Mouse (Mus musculus) neural tube, embryonic 10.5 days (tissue): Measurements from ENCODE around the gene Sost.

Experiments
- DNase-seq: peaks from one replicate; pipeline ENCODE4 v3.0.0-alpha.2; 2017; ENCODE audit warnings: low spot score; ENCODE audit errors: extremely low spot score

The Sost gene

DNA sequence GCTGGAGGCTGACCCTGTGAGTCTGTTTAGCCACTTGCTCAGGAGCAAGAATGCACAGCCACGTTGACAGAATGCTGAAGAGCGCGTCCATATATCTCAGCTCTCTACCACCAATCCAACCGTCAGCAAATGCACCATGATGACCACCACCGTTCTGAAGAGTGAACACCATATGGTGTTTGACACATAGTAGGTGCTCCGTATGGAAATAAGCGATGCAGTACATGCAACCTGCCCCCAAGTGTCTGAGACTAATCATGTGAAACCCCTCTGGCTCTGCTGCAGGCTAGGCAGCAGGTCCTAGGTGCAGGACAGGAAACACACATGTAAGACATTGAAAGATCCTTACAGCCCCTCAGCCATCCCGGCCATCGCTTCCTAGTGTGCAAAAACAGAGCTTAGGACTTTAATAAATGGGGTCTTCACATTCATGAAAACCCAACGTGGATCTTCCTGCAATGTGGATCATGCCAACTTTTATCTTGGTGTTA, 16.7 kb upstream of the Sost start:
- no peak for DNase-seq

DNA sequence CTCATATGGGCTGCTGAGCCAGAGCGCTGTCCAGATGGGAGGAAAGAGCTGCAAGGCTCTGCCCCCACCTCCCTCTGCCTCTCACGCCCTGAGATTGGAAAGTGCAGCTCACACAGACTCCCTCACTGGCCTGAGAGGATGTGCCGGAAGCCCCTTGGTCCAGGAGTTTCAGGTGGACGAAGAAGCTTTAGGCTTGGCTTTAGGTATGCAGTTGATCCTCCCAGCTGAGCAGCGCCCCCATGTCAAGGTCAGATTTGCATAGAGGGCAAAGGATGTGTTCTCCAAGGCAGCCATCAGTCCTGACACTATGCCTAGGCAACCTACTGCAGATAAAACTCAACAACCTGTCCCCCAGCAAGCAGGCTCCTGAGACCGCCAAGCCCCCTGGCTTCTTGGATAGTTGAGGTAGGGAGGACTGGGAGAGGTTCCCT, 16.2 kb upstream of the Sost start:
- no peak for DNase-seq

DNA sequence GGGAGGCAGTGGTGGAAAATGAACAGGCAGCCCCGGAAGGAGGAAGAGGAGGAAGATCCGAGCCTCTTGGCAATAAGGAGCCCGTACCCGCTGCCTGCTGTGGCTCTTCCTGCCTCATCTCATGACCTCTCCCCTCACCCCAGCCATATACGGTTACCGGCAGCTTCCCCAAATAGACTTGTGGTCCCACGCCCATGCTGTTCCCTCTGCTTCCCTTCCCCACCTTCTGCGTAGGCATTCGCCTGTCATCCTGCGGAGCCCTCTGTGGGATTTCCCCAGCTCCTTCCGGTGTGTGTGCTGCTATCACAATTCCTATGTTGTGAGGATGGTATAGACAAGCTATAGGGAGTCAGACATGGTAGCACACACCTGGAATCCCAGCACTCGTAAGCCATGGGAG, 15.0 kb upstream of the Sost start:
- no peak for DNase-seq

DNA sequence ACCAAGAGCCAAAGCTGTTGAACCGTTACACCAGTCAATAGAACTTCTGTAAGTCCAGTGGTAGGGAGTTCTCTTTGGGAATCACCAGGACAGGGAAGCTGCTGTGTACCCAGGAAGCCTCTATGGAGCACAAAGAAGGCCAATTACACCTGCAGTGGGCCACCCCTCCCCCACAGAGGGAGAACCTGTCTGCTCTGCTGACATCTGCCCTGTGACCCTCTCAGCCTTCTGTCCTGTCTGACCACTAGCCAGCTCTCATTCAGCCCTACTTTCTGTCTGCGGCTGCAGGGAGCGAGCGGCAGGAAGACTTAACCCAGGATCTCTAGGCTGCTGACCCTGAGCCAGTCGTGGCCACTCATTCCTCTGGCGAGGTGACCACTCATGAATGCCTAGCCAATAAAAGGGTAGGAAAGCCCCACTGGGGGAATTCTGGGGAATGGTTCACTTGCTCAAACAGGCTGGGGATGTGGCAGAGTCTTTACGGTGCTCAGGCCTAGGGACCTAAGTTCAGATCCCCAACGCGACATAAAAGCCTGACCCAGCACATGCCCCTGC, 13.9 kb upstream of the Sost start:
- no peak for DNase-seq

DNA sequence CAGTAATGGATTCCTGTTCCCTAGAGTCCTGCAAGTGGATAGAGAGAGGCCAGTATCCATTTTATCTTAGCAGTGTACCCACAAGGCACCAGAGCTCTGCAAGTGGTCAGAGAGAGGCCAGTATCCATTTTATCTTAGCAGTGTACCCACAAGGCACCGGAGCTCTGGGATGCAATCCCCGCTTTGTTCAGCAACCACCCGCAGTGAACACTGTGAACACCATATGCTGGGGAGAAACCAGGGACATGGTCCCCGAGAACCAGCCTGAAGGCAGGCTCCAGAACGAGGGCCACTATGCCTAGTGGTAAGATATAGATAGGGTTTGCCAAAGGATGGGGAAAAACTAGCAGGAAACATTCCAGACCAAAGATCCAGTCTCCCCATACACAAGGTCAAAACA, 12.3 kb upstream of the Sost start:
- no peak for DNase-seq

DNA sequence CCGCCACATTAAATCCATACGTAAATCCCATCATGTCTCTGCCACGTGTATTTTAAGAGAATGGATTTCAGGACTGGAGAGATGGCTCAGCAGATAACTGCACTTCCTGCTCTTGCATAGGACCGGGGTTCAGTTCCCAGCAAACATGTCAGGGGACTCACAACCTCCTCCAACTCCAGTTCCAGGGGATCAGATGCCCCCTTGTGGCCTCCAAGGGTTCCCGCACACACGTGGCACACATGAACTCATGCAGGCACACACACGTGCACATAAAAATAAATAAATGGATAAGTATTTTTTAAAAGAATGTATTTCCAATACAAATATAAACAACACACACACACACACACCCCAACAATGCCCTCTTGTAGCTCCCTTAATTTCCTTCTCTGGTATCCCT, 10.1 kb upstream of the Sost start:
- no peak for DNase-seq

DNA sequence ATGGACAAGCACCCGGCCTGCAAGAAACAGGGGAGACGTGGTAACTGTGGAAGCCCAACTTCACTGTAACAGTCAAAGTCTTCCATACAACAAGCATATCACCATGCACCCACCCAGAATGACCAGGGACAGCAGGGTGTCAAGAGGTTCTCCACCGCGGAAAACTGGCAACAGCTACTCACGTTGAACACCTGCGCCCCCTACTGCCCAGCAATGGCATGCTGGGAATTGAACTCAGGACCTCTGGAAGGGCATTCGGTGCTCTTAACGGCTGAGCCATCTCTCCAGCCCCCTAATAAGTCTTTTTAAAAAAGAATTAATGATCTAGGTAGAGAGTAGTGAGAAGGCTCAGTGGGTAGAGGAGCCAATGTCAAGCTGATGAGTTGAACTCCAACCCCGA, 8.1 kb upstream of the Sost start:
- no peak for DNase-seq

DNA sequence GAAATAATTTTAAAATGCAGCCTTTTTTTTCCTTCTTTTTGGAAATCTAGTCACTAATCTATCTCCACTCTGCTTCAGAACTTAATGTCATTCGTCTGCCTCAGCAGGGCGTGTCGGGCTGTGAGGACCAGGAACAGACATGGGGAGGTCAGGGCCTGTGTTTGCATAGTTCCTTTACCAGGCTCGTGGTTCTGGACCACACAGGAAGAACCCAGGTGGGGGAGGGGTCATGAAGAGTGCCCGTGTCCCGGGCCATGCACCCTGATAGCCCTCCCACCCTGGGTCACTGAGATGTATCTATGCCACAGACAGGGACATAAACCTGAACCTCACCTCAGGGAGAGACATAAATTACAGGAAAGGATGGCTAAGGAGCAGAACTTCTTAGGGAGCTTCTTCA, 7.4 kb upstream of the Sost start:
- no peak for DNase-seq

DNA sequence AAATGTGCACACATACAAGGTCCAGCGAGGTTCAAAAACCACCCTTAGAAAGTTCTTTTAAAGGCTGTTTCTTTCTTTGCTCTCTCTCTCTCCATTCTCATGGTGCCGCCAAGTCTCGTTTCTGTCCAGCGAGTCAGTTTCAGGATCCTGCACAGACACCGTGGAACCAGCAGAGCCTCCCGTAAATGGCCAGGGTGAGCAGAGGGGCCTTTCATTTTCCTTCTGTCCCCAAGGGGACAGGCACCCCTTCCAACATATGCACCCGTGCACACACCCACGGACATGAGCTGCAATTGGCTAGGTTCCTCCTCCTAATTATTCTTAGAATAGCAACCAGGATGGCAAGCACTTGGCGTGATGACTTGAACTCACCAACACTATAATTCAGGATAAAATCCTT, 6.7 kb upstream of the Sost start:
- no peak for DNase-seq

DNA sequence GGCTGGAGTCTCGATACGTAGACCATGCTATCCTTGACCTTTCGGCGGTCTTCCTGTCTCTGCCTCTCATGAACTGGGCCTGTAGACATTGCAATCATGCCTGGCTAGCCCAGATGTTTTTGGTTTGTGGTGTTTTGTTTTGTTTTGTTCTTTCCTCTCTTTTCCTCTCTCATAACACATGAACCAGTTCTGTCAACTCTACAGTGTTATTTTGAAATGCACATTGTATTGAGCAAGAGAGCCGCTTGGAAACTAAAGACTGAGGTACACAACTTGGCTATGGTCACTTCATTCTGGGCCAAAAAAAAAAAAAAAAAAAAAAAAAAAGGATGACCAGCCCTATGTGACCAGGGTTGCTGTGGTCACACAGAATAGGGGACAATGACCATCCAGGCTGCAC, 5.8 kb upstream of the Sost start:
- no peak for DNase-seq

DNA sequence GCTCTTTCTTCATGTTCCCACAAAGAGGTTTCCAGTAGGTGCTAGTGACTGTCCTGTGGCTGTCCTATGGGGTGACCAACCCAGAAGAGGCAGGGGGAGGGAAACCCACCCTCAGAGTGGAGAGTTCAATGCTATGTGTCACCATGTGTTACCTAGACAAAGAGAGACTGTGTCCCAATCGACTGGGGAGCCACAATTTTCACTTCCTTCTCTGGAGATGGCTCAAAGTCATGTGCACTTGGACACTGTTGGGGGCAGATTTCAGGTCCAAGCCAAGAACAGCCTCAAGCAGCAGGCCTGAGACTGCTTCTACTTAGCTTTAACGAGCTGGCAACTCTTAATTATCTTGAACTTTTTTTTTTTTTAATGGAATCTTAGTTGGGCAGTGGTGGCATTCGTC, 5.3 kb upstream of the Sost start:
- DNase-seq, result no peak

DNA sequence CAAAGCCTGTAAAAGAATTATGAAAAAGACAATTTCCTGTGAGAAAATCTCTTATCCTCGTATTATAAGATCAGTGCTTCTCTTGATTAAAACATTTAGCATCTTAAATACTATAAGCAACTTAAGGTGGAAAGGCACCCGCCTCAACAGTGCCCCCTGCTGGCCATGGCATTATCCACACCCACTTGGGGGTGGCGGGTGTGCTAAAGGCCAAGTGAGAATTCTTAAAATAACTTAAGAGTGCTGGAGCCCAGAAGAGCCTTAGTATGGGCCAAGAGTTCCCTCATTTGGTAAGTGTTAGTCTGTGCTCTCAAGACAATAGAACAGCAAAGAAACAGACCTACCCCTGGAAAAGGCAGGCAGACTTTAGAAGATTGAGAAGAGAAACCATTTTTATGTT, 4.6 kb upstream of the Sost start:
- no peak for DNase-seq

DNA sequence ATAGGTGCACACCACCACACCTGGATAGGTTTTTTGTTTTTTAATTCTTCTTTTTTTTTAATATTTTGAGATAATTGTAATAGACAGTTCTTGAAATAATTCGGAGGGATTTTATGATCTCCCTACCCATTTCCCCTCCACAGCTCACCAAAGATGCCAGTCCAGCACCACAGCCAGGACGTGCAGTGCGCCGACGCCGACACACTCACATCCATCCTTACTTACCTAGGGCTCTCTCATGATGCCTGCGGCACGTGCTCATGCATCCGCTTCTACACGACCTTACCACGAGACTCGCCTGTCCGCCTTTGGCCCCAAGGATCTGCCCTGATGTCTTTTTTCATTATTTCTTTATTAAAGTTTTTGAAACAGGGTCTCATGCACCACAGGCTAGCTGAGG, 3.0 kb upstream of the Sost start:
- no peak for DNase-seq

DNA sequence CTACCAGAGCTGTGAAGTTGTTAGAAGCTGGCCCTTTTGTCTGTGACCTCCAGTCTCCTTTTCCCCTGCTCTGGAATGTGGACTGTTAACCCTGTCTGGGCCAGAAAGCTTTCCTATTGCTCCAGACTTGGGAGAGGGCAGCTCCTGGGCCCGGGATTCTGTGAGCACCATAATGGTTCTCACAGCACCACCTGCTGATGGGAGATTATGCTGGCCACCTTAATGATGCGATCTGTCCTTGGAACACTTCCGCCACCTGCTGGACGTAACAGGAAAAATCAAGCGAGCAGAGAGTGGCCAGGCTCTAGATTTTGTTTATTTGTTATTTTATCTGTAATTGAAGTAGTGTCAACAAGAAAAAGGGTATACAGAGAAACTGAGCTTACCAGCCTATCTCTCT, 2.0 kb upstream of the Sost start:
- DNase-seq, result peak; percentile 86

DNA sequence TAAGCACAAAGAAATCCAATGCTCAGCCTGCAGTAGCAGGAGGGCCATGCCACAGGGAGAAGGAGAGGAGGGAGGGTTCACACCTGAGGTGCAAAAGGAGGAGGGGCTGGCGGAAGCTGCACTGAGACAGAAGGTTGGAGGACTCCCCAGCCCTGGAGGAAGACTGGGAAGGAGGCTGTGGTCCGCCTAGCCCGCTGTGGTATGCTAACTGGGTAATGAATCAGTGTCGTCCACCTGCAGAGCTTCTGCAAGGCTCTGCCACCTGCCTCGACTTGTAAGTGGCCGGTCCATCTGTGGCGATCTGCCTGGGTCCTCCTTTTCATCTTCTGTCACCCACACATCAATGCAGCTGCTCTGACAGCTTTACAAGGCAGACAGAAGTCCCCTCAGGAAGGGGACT, 1.5 kb upstream of the Sost start:
- DNase-seq, result no peak

DNA sequence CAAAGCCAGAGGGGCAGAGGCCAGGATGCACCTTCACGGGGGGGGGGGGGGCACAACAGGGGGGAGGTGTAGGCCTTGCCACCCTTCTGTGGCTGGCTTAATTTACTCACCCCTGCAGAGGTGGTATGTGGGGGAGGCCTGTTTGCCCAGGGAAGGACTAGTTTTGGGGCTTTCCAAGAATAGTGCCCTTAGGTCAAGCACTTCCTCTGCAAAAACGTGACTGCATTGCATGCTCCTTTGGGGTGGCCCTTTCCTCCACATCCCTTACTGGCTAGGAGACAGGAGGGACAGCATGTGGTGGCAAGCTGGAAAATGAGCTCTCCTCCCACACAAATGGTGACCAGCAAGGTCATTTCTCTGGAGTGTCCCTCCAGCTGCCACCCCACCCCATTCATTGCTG, 1.3 kb downstream of the Sost start:
- no peak for DNase-seq

DNA sequence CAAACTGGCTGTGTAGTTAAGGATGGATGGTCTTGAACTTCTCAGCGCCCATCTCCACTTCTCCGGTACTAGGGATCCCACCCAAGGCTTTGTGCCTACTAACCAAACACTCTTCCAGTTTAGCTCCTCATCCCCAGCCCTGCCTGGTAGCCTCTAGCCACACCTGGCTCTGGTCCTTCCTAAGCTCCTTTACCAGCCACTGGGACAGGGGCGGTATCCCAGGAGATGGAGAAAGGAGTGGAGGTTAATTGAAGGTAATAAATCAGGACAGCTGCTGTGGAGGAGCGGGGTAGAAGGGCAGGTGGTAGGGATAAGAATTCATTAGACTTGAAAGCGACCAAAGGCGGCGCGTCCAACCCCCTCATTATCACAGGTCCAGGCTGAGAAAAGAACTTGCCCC, 2.2 kb downstream of the Sost start:
- peak; percentile 45 for DNase-seq

DNA sequence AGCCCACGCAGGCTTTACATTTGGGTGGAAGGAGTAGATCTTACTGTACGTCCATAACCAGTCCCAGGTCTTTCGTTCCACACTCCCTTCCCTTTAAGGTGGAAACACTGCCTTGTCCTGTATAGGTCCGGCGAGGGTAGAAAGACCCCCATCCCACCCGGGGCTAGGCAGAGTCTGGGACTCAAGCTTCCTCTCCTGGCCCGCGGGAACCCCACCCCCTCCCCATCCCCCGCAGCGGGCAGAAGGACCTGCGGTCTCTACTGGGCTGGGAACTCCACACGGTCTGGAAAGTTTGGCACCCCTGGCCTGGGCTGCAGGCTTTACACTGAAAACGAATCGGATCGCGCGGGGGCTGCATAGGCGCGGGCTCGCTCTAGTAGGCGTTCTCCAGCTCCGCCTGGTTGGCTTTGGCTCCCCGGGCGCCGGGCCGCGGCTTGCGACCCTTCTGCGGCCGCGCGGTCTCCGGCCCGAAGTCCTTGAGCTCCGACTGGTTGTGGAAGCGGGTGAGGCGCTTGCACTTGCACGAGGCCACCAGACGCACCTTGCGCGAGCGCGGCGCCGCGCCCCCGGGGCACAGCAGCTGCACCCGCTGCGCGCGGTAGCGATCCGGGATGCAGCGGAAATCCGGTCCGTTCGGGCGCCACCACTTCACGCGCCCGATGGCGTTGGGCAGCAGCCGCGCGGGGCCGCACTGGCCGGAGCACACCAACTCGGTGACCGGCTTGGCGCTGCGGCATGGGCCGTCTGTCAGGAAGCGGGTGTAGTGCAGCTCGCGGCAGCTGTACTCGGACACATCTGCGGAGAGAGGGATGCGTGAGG, 3.1 kb downstream of the Sost start:
- DNase-seq, result peak; percentile 79

DNA sequence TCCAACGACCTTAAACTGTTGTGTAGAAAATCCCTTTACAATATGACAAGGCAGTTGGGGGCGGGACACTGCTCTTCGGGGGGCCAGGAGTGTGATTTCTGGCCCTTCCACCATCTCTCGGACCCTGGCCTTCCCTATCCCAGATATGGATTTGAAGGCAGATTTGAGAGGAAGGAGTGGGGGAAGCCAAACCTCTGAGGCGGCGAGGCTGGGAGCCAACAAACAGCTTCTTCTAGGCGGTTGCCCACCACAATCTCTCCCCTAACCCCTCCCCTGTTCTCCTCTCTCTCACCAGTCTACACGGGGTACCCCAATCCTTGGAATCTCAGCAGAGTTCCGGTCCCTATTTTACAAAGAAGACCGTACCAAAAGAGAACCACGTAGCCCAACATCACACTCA, 3.8 kb downstream of the Sost start:
- no peak for DNase-seq

DNA sequence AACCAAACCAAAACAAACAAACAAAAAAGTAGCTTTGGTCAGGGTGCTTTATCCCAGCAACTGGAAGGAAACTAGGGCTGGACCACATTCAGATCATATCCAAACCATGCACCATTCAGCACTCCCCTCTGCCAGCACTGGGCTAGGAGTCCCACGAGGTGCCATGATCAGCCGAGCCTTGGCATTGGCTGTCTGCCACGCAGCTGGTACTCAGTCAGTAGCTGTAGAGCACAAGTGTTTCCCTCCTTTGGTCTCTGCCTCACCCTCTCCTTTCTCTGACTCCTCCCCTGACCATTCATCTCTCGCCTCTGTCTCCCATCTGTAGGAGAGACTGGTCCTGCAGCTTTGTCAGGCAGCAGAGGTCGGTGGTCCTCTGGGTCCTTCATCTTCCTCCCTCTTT, 9.3 kb downstream of the Sost start:
- no peak for DNase-seq

DNA sequence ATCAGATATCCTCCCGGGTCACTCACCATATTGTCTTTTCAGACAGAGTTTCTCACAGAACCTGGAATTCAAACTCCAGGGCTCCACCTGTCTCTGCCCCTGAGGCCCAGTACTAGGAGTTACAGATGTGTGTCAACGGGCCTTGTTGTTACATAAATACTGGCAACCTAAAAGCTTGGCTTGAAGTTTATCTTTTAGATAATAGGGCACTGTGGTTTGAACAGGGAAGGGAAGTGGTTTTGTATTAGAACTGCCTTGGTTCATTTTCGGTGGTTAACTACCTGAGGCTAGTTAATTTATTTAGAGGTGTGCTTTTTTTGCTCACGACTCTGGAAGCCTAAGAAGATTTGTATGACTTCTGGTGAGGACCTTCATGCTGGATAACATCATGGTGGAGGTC, 13.4 kb downstream of the Sost start:
- no peak for DNase-seq

DNA sequence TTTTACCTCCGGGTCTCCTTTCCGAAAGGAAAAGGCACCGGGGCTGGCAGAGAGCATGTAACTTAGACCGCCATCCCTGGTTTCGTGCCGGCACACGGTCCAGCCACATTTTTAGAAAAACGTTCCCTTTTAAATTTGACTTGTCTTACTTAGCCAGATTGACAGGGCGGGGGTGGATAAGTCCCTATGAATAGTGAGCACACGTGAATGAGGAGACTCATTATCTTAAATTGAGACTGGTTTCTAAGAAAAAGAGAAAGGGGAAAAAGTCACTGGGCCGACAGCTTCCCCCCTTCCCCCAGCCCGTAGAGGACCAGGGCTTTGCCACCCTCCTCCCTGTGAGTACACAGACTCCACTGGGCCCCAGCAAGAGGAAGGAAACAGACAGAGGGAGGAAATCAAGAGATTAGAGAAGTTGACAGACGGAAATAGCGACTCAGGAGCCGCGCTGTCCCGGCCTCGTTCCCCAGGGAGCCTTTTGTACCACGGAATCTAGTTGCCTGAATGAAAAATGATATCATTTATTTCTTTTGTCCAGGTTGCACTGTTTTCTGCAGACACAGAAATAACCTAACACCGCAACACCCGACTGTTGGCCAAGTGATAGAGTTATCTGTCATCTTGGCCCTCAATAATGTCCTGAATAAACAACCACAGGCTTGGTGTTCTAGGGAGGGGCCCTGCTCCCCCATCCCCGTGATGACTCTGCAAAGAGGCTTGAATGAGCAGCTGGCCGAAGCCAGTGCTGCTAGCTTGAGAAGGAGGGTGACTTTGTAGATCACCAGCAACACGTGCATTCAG, 14.1 kb downstream of the Sost start:
- no peak for DNase-seq
